Mouse (Mus musculus) stomach, embryonic 14.5 days (tissue): Measurements from ENCODE around the gene Drc1. TPM values are rescaled to one million over a fixed set of nuclear protein-coding genes. Genes with fewer than 3 reads are reported as not detected.

ENCODE experiments used
- ATAC-seq: fragments of 200-750 bp; cut with Nextera tagmentation; 2 replicates; pipeline ENCODE4 v1.8.0; 2017; ENCODE audit warnings: low read depth, moderate TSS enrichment; ENCODE audit not compliant: insufficient number of reproducible peaks, insufficient read depth, low FRiP score
- H3K27ac ChIP-seq: fragments of 300-500 bp; sonication (generic); 2 replicates; pipeline ENCODE4 v1.5.1; 2014; ENCODE audit warnings: mild to moderate bottlenecking, low read length, moderate library complexity, mixed read lengths
- H3K27me3 ChIP-seq: fragments of 300-500 bp; sonication (generic); 2 replicates; pipeline ENCODE4 v1.6.1; 2014; ENCODE audit warnings: low read length, control low read depth, mixed read lengths; ENCODE audit not compliant: control insufficient read depth, insufficient read depth
- H3K36me3 ChIP-seq: fragments of 300-500 bp; sonication (generic); 2 replicates; pipeline ENCODE4 v1.6.1; 2014; ENCODE audit warnings: mild to moderate bottlenecking, control low read depth, low read length, moderate library complexity, mixed read lengths; ENCODE audit not compliant: control insufficient read depth, insufficient read depth
- H3K4me1 ChIP-seq: fragments of 300-500 bp; sonication (generic); 2 replicates; pipeline ENCODE4 v1.6.1; 2014; ENCODE audit warnings: low read length, control low read depth, mixed read lengths; ENCODE audit not compliant: control insufficient read depth, insufficient read depth
- H3K4me2 ChIP-seq: fragments of 300-500 bp; sonication (generic); replicated peaks from 2 replicates; pipeline ENCODE4 v1.6.1; 2014; ENCODE audit warnings: low read depth, low read length, control low read depth
- H3K4me3 ChIP-seq: fragments of 300-500 bp; sonication (generic); 2 replicates; pipeline ENCODE4 v1.5.1; 2014; ENCODE audit warnings: low read depth, low read length, control low read depth
- H3K9ac ChIP-seq: fragments of 300-500 bp; sonication (generic); replicated peaks from 2 replicates; pipeline ENCODE4 v1.6.1; 2014; ENCODE audit warnings: low read depth, mild to moderate bottlenecking, control low read depth, low read length, moderate library complexity, mixed read lengths
- H3K9me3 ChIP-seq: fragments of 300-500 bp; sonication (generic); 2 replicates; pipeline ENCODE4 v1.6.1; 2016; ENCODE audit warnings: low read depth, low read length, control low read depth; ENCODE audit not compliant: control insufficient read depth
- WGBS: fragments of 180-500 bp; shearing (Covaris S2); extraction: QIAGEN DNeasy Blood & Tissue Kit; methylation state at CpG from one replicate; pipeline ENCODE4 v1.1.7; 2014; 5-methylcytosine and 5-hydroxymethylcytosine counted together
- polyA plus RNA-seq: library from polyadenylated mRNA; unstranded; fragments of >200 nt; fragmentation: Nextera tagmentation; extraction: Ambion mirVana; gene quantifications from 2 replicates; pipeline ENCODE4 v1.2.1, GENCODE M21; 2014

Gene Drc1
- polyA plus RNA-seq, 1 experiment from 2014 or later: 0.64 TPM

GRCm38 (mm10) chr5:30242410-30242809 is 38.8 kb upstream of the Drc1 start:
- Histone ChIP-seq H3K4me1 (peaks cover 2% of the 10 kb centered on the region; the same call in 1 of the 2 replicates), H3K9ac (no peak overlapping the region), H3K4me3 (no peak overlapping the region), H3K27ac (no peak overlapping the region), H3K9me3 (no peaks in the 10 kb centered on the region), H3K27me3 (no peaks in the 10 kb centered on the region), H3K36me3 (no peaks in the 10 kb centered on the region), H3K4me2 (no peak overlapping the region)
- ATAC-seq: peak; percentile 53; the same call in 1 of the 2 replicates
- WGBS: 23% methylated on average over 1 of the region's 1 CpGs

GRCm38 (mm10) chr5:30243741-30244140 is 37.4 kb upstream of the Drc1 start:
- H3K4me3 ChIP-seq: no peak overlapping the region
- WGBS: 64% methylated on average over 9 of the region's 9 CpGs
- H3K27ac ChIP-seq: no peak overlapping the region
- ATAC-seq: no peak
- no peaks in the 10 kb centered on the region for H3K27me3 ChIP-seq
- no peak overlapping the region for H3K9ac ChIP-seq
- no peaks in the 10 kb centered on the region for H3K9me3 ChIP-seq
- H3K4me1 ChIP-seq: peaks cover 2% of the 10 kb centered on the region; the same call in 1 of the 2 replicates
- no peak overlapping the region for H3K4me2 ChIP-seq
- H3K36me3 ChIP-seq: no peaks in the 10 kb centered on the region

- Histone ChIP-seq H3K4me2 (no peak overlapping the region), H3K27me3 (no peaks in the 10 kb centered on the region), H3K9me3 (no peaks in the 10 kb centered on the region), H3K36me3 (0 out of 2 replicates have a peak, but pooled peaks cover 8% of the 10 kb centered on the region), H3K27ac (no peak overlapping the region), H3K4me1 (peaks cover 2% of the 10 kb centered on the region; the same call in 1 of the 2 replicates), H3K4me3 (no peak overlapping the region), H3K9ac (no peak overlapping the region)
- no peak for ATAC-seq
- 85% methylated on average over 9 of the region's 9 CpGs for WGBS
These were observed 35.2 kb upstream of the Drc1 start for GRCm38 (mm10) chr5:30245861-30246416.

GRCm38 (mm10) chr5:30247666-30248065 is 33.5 kb upstream of the Drc1 start:
- Histone ChIP-seq H3K9ac (no peak overlapping the region), H3K9me3 (no peaks in the 10 kb centered on the region), H3K4me2 (no peak overlapping the region), H3K27me3 (no peaks in the 10 kb centered on the region), H3K27ac (no peak overlapping the region), H3K4me3 (no peak overlapping the region), H3K36me3 (peaks cover 12% of the 10 kb centered on the region; the same call in 1 of the 2 replicates), H3K4me1 (peaks cover 2% of the 10 kb centered on the region; the same call in 1 of the 2 replicates)
- no peak for ATAC-seq
- WGBS: 95% methylated on average over 1 of the region's 1 CpGs

GRCm38 (mm10) chr5:30255567-30256354 is 25.4 kb upstream of the Drc1 start:
- Histone ChIP-seq H3K4me1 (no peaks in the 10 kb centered on the region), H3K4me3 (no peak overlapping the region), H3K9me3 (no peaks in the 10 kb centered on the region), H3K9ac (no peak overlapping the region), H3K36me3 (peaks cover 28% of the 10 kb centered on the region), H3K27ac (no peak overlapping the region), H3K27me3 (no peaks in the 10 kb centered on the region), H3K4me2 (no peak overlapping the region)
- WGBS: 69% methylated on average over 12 of the region's 12 CpGs
- ATAC-seq: no peak

- Histone ChIP-seq H3K4me2 (no peak overlapping the region), H3K9me3 (no peaks in the 10 kb centered on the region), H3K4me1 (no peaks in the 10 kb centered on the region), H3K4me3 (no peak overlapping the region), H3K9ac (no peak overlapping the region), H3K27ac (no peak overlapping the region), H3K27me3 (no peaks in the 10 kb centered on the region), H3K36me3 (peaks cover 29% of the 10 kb centered on the region)
- 79% methylated on average over 7 of the region's 7 CpGs for WGBS
- ATAC-seq: no peak
These were observed 22.4 kb upstream of the Drc1 start for GRCm38 (mm10) chr5:30258776-30259175.

GRCm38 (mm10) chr5:30270571-30271190 is 10.5 kb upstream of the Drc1 start:
- no peak overlapping the region for H3K4me2 ChIP-seq
- H3K4me1 ChIP-seq: peaks cover 7% of the 10 kb centered on the region; the same call in 1 of the 2 replicates
- no peaks in the 10 kb centered on the region for H3K27me3 ChIP-seq
- 56% methylated on average over 11 of the region's 11 CpGs for WGBS
- no peak overlapping the region for H3K4me3 ChIP-seq
- peak overlapping the region; percentile 27; the same call in 1 of the 2 replicates for H3K27ac ChIP-seq
- H3K9me3 ChIP-seq: no peaks in the 10 kb centered on the region
- peaks cover 13% of the 10 kb centered on the region for H3K36me3 ChIP-seq
- no peak overlapping the region for H3K9ac ChIP-seq
- no peak for ATAC-seq

- no peak overlapping the region for H3K4me2 ChIP-seq
- ATAC-seq: no peak
- 80% methylated on average over 11 of the region's 11 CpGs for WGBS
- H3K4me3 ChIP-seq: no peak overlapping the region
- peaks cover 7% of the 10 kb centered on the region; the same call in 1 of the 2 replicates for H3K4me1 ChIP-seq
- H3K27ac ChIP-seq: peak overlapping the region; percentile 55; the same call in 1 of the 2 replicates
- peaks cover 6% of the 10 kb centered on the region for H3K36me3 ChIP-seq
- H3K27me3 ChIP-seq: no peaks in the 10 kb centered on the region
- H3K9ac ChIP-seq: no peak overlapping the region
- H3K9me3 ChIP-seq: no peaks in the 10 kb centered on the region
These were observed 9.4 kb upstream of the Drc1 start for GRCm38 (mm10) chr5:30271599-30272281.
